Mouse (Mus musculus): ENCODE results near the gene Atg4d.

- no peak for TF ChIP-seq CTCF (IDR thresholded peaks at IDR 0.05)
- TF ChIP-seq EP300 (IDR thresholded peaks at IDR 0.05): no peak
These were observed 44.2 kb downstream of the Atg4d start for GRCm38 (mm10) chr9:21309150-21309741.

Measured in lung, postnatal 0 days (tissue).